Mouse (Mus musculus) bone marrow, adult 2 months (tissue): Measurements from ENCODE around the gene Lsm8.

Experiments
- CTCF ChIP-seq: fragments of 200-500 bp; IDR thresholded peaks from 2 replicates; pipeline ENCODE4 v1.5.1; 2011; ENCODE audit warnings: low read length, control low read depth; ENCODE audit not compliant: control insufficient read depth, insufficient read depth
- POLR2A ChIP-seq: fragments of 200-500 bp; IDR thresholded peaks from 2 replicates; pipeline ENCODE4 v1.6.1; 2011; ENCODE audit warnings: low read depth, mild to moderate bottlenecking, control low read depth, low read length, borderline replicate concordance; ENCODE audit not compliant: control insufficient read depth

DNA sequence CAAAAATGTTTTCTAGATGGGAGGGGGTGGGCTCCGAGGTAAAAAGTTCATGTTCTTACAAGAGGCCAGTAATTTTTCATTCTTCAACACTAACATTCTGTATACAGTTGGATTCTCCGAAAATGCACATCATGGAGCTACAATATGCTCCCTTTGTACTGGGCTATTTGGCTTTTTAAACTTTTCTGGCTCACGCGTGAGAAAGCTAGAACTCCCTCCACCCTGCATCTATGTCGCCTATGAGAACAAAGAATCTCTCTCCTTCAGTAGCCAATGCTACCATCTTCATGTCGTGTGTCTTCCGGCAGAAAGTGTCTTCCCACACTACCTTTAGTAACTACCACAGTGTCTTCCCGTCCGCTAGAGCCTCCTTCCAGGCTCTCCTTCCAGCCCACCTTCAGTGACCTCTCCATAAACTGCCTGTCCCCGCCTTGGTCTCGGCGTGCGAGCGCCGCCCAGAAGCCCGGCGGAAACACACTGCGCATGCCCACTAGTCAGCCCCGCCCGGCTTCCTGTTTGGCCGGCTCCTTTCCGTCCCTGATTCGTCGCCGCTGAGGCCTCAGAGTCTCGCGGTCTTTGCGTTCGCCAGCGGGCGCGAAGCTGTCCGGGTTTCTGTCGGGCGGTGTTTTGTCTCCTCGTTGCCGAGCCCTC is at the start of gene Lsm8:
- TF ChIP-seq CTCF (no peak), POLR2A (peak; percentile 80; the same call in 1 of the 2 replicates)
